Mouse (Mus musculus) liver, adult 2 months (tissue): ENCODE data around the gene Arv1.

Source experiments
- CTCF ChIP-seq: fragments of 200-500 bp; IDR thresholded peaks from 2 replicates; pipeline ENCODE4 v1.5.1; 2011; ENCODE audit warnings: low read depth, low read length, control low read depth
- POLR2A ChIP-seq: fragments of 200-500 bp; IDR thresholded peaks from 2 replicates; pipeline ENCODE4 v1.6.1; 2011; ENCODE audit warnings: low read length, control low read depth; ENCODE audit not compliant: insufficient read depth; ENCODE audit errors: extremely low read depth

DNA sequence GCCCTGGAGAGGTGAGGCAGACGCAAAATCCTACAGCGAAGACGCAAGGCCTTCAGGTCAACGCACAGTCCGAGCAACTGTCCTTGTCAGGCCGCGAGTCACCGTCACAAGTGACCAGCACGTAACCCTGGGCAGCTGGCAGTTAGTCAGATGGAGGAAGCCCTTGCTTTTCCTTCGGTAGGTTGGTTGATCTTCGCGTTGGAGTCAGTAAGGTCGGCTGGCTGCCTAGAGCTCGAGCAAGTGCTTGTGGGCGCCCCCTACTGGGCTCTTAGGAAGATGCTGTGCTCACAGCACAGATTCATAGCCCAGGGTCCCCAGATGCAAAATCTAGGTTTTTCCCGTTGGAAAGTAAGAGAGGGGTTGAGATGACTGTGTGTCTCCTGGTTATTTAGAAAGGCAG is 53.8 kb downstream of the Arv1 start:
- TF ChIP-seq CTCF (peak; percentile 83), POLR2A (no peak)
